Mouse (Mus musculus): ENCODE data around the gene Gm20708. TPM values are rescaled to one million over a fixed set of nuclear protein-coding genes. Genes with fewer than 3 reads are reported as not detected.
A peak's percentile ranks its signal among the peaks of the same experiment; 100 is the strongest.

Gene Gm20708
- polyA plus RNA-seq, 1 experiment, result not detected

GRCm38 (mm10) chr11:117777111-117777510, 32.4 kb upstream of the Gm20708 start:
- TF ChIP-seq CTCF (IDR thresholded peaks at IDR 0.05; ENCODE audit: control insufficient read depth, insufficient read depth, insufficient replicate concordance, low read depth, low read length), result no peak
- no peak for TF ChIP-seq POLR2A (IDR thresholded peaks at IDR 0.05; ENCODE audit: control insufficient read depth, low read depth, low read length)
- Histone ChIP-seq H3K4me3 (ENCODE audit: control insufficient read depth, low read depth, low read length) (no peak overlapping the region), H3K4me1 (ENCODE audit: control insufficient read depth, insufficient read depth, low read length) (peaks cover 36% of the 10 kb centered on the region), H3K27me3 (ENCODE audit: control insufficient read depth, insufficient read depth, low read length) (no peaks in the 10 kb centered on the region), H3K27ac (ENCODE audit: control insufficient read depth, insufficient read depth, low read depth, low read length) (no peak overlapping the region), H3K36me3 (ENCODE audit: control insufficient read depth, insufficient read depth, low read length) (no peaks in the 10 kb centered on the region)

DNA sequence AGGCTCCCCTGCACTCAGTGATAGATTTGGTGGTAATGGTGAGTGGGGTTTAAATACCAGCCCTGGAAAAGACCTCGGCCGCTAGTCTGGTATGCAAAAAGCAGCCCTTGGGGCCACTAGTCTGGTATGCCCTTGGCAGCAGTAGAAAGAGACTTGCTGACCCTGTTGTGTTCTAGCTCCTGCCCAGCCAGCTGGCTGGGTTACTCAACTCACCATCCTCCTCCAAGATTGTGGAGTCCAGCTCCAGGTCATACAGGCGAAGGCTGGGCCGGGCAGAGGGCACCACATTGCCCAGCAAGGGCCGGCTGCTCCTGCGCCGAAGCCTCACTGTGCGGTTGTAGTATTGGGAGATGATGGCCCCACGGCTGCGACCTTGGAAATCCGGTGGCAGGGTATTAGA, 31.4 kb upstream of the Gm20708 start:
- Histone ChIP-seq H3K4me1 (ENCODE audit: control insufficient read depth, insufficient read depth, low read length) (peaks cover 33% of the 10 kb centered on the region), H3K36me3 (ENCODE audit: control insufficient read depth, insufficient read depth, low read length) (no peaks in the 10 kb centered on the region), H3K27me3 (ENCODE audit: control insufficient read depth, insufficient read depth, low read length) (no peaks in the 10 kb centered on the region), H3K4me3 (ENCODE audit: control insufficient read depth, low read depth, low read length) (no peak overlapping the region), H3K27ac (ENCODE audit: control insufficient read depth, insufficient read depth, low read depth, low read length) (no peak overlapping the region)
- no peak for TF ChIP-seq CTCF (IDR thresholded peaks at IDR 0.05; ENCODE audit: control insufficient read depth, insufficient read depth, insufficient replicate concordance, low read depth, low read length)
- TF ChIP-seq POLR2A (IDR thresholded peaks at IDR 0.05; ENCODE audit: control insufficient read depth, low read depth, low read length), result no peak

DNA sequence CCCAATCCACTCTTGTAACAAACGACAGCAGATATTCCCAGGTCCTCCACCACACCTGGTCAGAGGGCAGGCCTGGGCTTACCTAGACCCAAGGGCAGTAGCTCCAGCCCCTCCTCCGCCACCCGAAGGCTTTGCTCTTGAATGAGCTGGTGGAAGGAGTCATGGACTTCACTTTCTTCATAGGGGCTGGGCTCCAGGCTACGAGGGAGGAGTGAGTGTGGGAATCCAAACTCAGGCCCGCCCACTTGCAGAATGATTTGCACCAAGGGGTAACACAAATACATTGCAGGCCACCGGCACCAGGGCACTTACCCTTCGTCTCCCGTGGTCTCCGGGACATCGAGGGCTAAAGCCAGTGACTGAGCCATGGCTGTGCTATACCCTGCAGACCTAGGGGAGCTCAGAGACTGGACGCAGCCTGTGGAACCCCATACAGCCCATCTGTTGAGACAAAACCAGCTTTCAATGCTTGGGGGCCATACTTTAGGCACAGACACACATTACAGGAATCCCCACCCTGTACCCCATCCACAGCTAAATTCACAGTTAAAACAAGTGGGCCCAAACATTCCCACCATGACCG, 30.5 kb upstream of the Gm20708 start:
- Histone ChIP-seq H3K4me1 (ENCODE audit: control insufficient read depth, insufficient read depth, low read length) (peaks cover 29% of the 10 kb centered on the region), H3K27ac (ENCODE audit: control insufficient read depth, insufficient read depth, low read depth, low read length) (peak overlapping the region; percentile 88), H3K36me3 (ENCODE audit: control insufficient read depth, insufficient read depth, low read length) (no peaks in the 10 kb centered on the region), H3K27me3 (ENCODE audit: control insufficient read depth, insufficient read depth, low read length) (no peaks in the 10 kb centered on the region), H3K4me3 (ENCODE audit: control insufficient read depth, low read depth, low read length) (peak overlapping the region; percentile 76)
- TF ChIP-seq CTCF (IDR thresholded peaks at IDR 0.05; ENCODE audit: control insufficient read depth, insufficient read depth, insufficient replicate concordance, low read depth, low read length) (no peak), POLR2A (IDR thresholded peaks at IDR 0.05; ENCODE audit: control insufficient read depth, low read depth, low read length) (no peak)

DNA sequence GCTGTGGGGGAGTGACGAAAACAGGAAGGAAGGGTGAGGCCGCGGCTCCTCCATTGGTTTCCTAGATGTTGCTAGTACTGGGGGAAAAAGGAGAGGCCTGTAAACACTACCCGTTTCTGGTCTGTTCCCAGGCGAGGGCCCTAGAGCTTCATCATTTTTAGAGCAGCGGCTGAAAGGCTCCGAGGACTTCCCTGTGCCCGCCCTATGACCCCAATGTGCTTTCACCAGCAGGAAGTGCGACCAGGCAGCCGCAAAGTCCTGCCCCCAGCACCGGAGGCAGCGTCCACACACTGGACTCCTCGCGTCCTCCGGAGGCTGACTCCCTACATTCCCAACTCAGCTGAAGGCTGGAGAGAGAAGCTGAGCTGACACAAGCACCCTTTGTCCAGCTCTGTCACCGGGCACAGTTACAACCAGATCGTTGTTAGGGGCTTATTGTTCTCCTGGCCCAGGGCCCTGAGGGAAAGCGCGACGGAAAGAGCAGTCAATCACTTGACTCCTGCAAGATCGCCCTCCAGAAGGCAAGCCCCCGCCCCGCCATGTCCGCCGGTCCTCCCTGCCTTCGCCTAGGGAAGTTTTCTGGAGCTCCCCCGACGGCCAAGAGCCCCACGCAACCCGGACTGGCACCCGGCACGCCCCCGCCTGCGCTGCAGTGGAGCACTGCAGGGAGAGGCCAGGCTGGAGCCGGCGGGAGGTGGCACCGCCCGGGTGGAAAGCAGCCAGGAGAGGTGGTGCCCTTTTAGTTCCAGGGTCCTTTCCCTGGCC, 29.9 kb upstream of the Gm20708 start:
- Histone ChIP-seq H3K27ac (ENCODE audit: control insufficient read depth, insufficient read depth, low read depth, low read length) (peak overlapping the region; percentile 88), H3K4me3 (ENCODE audit: control insufficient read depth, low read depth, low read length) (peak overlapping the region; percentile 76), H3K36me3 (ENCODE audit: control insufficient read depth, insufficient read depth, low read length) (no peaks in the 10 kb centered on the region), H3K4me1 (ENCODE audit: control insufficient read depth, insufficient read depth, low read length) (peaks cover 29% of the 10 kb centered on the region), H3K27me3 (ENCODE audit: control insufficient read depth, insufficient read depth, low read length) (no peaks in the 10 kb centered on the region)
- TF ChIP-seq POLR2A (IDR thresholded peaks at IDR 0.05; ENCODE audit: control insufficient read depth, low read depth, low read length) (peak; percentile 36; the same call in 1 of the 2 replicates), CTCF (IDR thresholded peaks at IDR 0.05; ENCODE audit: control insufficient read depth, insufficient read depth, insufficient replicate concordance, low read depth, low read length) (no peak)

DNA sequence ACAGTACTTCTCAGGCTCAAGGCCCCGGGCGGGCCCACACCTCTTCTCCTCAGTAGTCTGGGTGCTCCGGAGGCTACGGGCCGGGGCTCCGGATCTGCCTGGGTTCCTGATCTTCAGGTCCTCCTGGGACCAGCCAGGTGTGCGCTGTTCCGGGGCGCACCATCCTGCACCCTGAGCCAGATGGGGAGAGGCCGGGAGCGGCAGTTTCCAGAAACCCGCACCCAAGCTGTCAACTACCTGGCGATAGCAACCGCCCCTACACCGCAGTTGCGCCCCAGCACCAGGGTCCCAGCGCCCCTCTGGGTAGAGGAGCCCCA, 29.3 kb upstream of the Gm20708 start:
- peak overlapping the region; percentile 76 for H3K4me3 ChIP-seq (ENCODE audit: control insufficient read depth, low read depth, low read length)
- no peaks in the 10 kb centered on the region for H3K27me3 ChIP-seq (ENCODE audit: control insufficient read depth, insufficient read depth, low read length)
- no peaks in the 10 kb centered on the region for H3K36me3 ChIP-seq (ENCODE audit: control insufficient read depth, insufficient read depth, low read length)
- peaks cover 29% of the 10 kb centered on the region for H3K4me1 ChIP-seq (ENCODE audit: control insufficient read depth, insufficient read depth, low read length)
- H3K27ac ChIP-seq (ENCODE audit: control insufficient read depth, insufficient read depth, low read depth, low read length), result peak overlapping the region; percentile 69
- TF ChIP-seq POLR2A (IDR thresholded peaks at IDR 0.05; ENCODE audit: control insufficient read depth, low read depth, low read length), result no peak; the same call in 1 of the 2 replicates
- TF ChIP-seq CTCF (IDR thresholded peaks at IDR 0.05; ENCODE audit: control insufficient read depth, insufficient read depth, insufficient replicate concordance, low read depth, low read length), result no peak

DNA sequence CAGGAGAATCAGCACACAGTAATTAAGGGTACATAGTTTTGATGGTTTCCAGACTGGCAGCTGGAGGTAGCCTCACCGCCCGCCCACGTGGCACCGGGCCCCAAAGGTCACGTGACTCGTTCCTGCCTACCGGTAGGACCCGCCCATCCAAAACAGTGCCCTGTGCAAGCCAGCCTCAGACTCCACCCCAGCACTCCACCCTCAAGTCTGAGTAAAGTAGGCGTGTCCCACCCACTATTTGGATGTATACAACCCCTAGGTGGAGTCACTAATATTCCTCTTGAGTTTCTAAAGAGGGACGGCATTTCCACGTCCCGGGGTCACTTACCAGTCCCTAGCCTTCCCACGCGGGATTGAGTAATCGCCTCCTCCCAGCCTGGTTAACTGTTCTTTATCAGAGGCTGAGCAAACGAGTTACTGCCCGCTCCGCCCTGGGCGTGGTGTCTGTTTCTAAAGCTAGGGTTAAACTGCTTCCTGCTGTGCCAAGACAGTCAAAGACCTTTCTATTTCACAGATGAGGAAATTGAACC, 28.8 kb upstream of the Gm20708 start:
- H3K27me3 ChIP-seq (ENCODE audit: control insufficient read depth, insufficient read depth, low read length), result no peaks in the 10 kb centered on the region
- peak overlapping the region; percentile 76 for H3K4me3 ChIP-seq (ENCODE audit: control insufficient read depth, low read depth, low read length)
- peak overlapping the region; percentile 69 for H3K27ac ChIP-seq (ENCODE audit: control insufficient read depth, insufficient read depth, low read depth, low read length)
- no peak; the same call in 1 of the 2 replicates for TF ChIP-seq POLR2A (IDR thresholded peaks at IDR 0.05; ENCODE audit: control insufficient read depth, low read depth, low read length)
- TF ChIP-seq CTCF (IDR thresholded peaks at IDR 0.05; ENCODE audit: control insufficient read depth, insufficient read depth, insufficient replicate concordance, low read depth, low read length), result no peak
- no peaks in the 10 kb centered on the region for H3K36me3 ChIP-seq (ENCODE audit: control insufficient read depth, insufficient read depth, low read length)
- peaks cover 29% of the 10 kb centered on the region for H3K4me1 ChIP-seq (ENCODE audit: control insufficient read depth, insufficient read depth, low read length)

DNA sequence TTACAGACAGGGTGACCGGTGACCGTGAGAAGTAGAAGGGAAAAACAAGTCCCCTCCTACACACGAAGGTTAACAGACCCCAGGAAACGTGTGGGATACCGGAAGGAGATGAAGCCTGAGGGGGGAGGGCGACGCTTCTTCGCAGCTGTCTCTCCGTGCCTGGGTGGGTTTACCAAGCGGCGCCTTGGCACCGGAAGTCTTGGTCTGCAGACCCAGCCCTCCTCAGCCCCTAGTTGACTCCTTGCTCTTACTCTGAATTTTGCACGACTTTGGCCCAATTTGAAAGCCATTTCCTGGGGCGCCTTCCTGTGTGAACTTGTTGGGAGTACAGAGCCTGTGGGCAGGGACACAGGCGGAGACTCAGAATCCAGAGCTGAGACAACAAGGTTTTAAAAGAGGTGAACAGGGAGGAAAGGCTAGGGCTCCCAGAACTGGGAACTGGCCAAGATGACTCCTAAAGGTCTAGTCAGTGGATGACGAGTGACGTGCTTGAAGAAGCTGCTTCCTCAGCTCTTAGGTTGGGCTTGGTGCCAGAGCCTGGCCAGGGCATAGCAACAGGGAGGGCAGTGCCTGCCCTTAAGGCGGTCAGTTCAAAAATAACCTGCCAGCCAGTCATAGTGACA, 28.2 kb upstream of the Gm20708 start:
- TF ChIP-seq CTCF (IDR thresholded peaks at IDR 0.05; ENCODE audit: control insufficient read depth, insufficient read depth, insufficient replicate concordance, low read depth, low read length), result no peak
- no peak for TF ChIP-seq POLR2A (IDR thresholded peaks at IDR 0.05; ENCODE audit: control insufficient read depth, low read depth, low read length)
- H3K36me3 ChIP-seq (ENCODE audit: control insufficient read depth, insufficient read depth, low read length), result no peaks in the 10 kb centered on the region
- peak overlapping the region; percentile 2 for H3K4me3 ChIP-seq (ENCODE audit: control insufficient read depth, low read depth, low read length)
- H3K27ac ChIP-seq (ENCODE audit: control insufficient read depth, insufficient read depth, low read depth, low read length), result peak overlapping the region; percentile 49; the same call in 1 of the 2 replicates
- no peaks in the 10 kb centered on the region for H3K27me3 ChIP-seq (ENCODE audit: control insufficient read depth, insufficient read depth, low read length)
- peaks cover 29% of the 10 kb centered on the region for H3K4me1 ChIP-seq (ENCODE audit: control insufficient read depth, insufficient read depth, low read length)
